Mouse (Mus musculus) heart, embryonic 12.5 days (tissue): ENCODE results near the gene Nin. TPM values are rescaled to one million over a fixed set of nuclear protein-coding genes. Genes with fewer than 3 reads are reported as not detected.
"Not testable (repeated sequence)": the region's sequence is repeated elsewhere in the genome, so short reads cannot be mapped to it uniquely, and the experiment has no call there.

Source experiments
- ATAC-seq: fragments of 200-750 bp; cut with Nextera tagmentation; 2 replicates; pipeline ENCODE4 v1.8.0; 2017; ENCODE audit warnings: moderate TSS enrichment, moderate library complexity; ENCODE audit not compliant: insufficient number of reproducible peaks, low FRiP score
- H3K27ac ChIP-seq: fragments of 300-500 bp; sonication (generic); 2 replicates; pipeline ENCODE4 v1.5.1; 2016; ENCODE audit warnings: mild to moderate bottlenecking, moderate library complexity; ENCODE audit not compliant: poor library complexity, severe bottlenecking
- H3K27me3 ChIP-seq: fragments of 300-500 bp; sonication (generic); replicated peaks from 2 replicates; pipeline ENCODE4 v1.6.1; 2016; ENCODE audit warnings: mild to moderate bottlenecking, moderate library complexity
- H3K36me3 ChIP-seq: fragments of 300-500 bp; sonication (generic); 2 replicates; pipeline ENCODE4 v1.6.1; 2016; ENCODE audit warnings: mild to moderate bottlenecking, moderate library complexity
- H3K4me1 ChIP-seq: fragments of 300-500 bp; sonication (generic); replicated peaks from 2 replicates; pipeline ENCODE4 v1.6.1; 2016; ENCODE audit warnings: mild to moderate bottlenecking
- H3K4me2 ChIP-seq: fragments of 300-500 bp; sonication (generic); 2 replicates; pipeline ENCODE4 v1.6.1; 2016; ENCODE audit warnings: mild to moderate bottlenecking, moderate library complexity
- H3K4me3 ChIP-seq: fragments of 300-500 bp; sonication (generic); 2 replicates; pipeline ENCODE4 v1.5.1; 2016; ENCODE audit warnings: mild to moderate bottlenecking
- H3K9ac ChIP-seq: fragments of 300-500 bp; sonication (generic); 2 replicates; pipeline ENCODE4 v1.6.1; 2016; ENCODE audit warnings: mild to moderate bottlenecking, moderate library complexity
- H3K9me3 ChIP-seq: fragments of 300-500 bp; sonication (generic); replicated peaks from 2 replicates; pipeline ENCODE4 v1.6.1; 2016; ENCODE audit warnings: mild to moderate bottlenecking, moderate library complexity
- WGBS: fragments of 180-500 bp; shearing (Covaris S2); methylation state at CpG from one replicate; pipeline ENCODE4 v1.1.7; 2016; 5-methylcytosine and 5-hydroxymethylcytosine counted together
- polyA plus RNA-seq: library from polyadenylated mRNA; unstranded; fragments of >200 nt; fragmentation: Nextera tagmentation; extraction: Ambion mirVana; gene quantifications from 2 replicates; pipeline ENCODE4 v1.2.1, GENCODE M21; 2016

Nin gene
- polyA plus RNA-seq = 10.4 and 11.4 TPM in 2 replicates

DNA sequence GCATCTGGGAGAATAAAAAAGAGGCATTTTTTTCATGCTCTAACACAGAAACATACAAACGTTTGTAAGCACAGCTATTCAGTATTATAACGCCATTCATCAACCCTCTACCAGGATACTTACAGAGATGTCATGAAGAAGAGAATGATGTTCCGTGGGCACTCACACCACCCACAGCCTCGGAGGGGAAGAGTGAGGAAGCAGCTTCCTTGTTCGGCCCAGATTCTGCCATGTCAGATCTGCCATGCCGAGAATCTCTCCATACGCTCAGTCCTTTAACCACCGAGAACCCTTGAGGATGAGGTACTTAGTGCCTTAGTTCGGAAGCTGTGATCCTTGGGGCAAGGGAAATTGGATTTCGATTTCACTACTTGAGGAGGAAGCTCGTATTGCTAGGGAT lies at the start of gene Nin:
Gene Nin, minus strand, starts transcription at position 367 of the 400 bp plus-strand sequence.
- Histone ChIP-seq H3K9ac (no peak within 1 kb of the TSS), H3K4me3 (no peak within 1 kb of the TSS), H3K36me3 (no peaks in the 10 kb centered on the region), H3K4me2 (no peak within 1 kb of the TSS), H3K4me1 (peaks cover 12% of the 10 kb centered on the region), H3K9me3 (no peaks in the 10 kb centered on the region), H3K27ac (no peak within 1 kb of the TSS), H3K27me3 (peaks cover 12% of the 10 kb centered on the region; the same call in 1 of the 2 replicates)
- 64% methylated on average over 11 of the region's 11 CpGs for WGBS
- no peak for ATAC-seq

DNA sequence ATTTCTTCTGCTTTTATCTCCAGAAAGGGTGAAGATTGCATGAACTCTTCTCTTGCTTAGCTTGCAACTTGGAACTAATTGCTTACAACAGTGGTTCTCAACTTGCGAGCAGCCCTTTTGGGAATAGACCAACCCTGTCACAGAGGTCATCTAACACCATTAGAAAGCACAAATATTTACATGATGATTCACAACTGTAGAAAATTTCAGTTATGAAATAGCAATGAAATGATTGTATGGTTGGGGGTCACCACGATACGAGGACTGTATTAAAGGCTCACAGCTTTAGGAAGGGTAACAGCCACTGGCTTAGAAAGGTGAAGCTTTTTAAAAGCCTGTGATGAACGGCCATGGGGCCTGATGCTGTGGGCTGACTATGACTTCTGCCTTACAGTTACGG lies 47.5 kb upstream of the Nin start:
- Histone ChIP-seq H3K27me3 (no peaks in the 10 kb centered on the region), H3K9ac (no peak overlapping the region), H3K4me3 (no peak overlapping the region), H3K27ac (no peak overlapping the region), H3K4me1 (no peaks in the 10 kb centered on the region), H3K9me3 (no peaks in the 10 kb centered on the region), H3K4me2 (no peak overlapping the region), H3K36me3 (no peaks in the 10 kb centered on the region)
- ATAC-seq = no peak
- 71% methylated on average over 5 of the region's 5 CpGs for WGBS

DNA sequence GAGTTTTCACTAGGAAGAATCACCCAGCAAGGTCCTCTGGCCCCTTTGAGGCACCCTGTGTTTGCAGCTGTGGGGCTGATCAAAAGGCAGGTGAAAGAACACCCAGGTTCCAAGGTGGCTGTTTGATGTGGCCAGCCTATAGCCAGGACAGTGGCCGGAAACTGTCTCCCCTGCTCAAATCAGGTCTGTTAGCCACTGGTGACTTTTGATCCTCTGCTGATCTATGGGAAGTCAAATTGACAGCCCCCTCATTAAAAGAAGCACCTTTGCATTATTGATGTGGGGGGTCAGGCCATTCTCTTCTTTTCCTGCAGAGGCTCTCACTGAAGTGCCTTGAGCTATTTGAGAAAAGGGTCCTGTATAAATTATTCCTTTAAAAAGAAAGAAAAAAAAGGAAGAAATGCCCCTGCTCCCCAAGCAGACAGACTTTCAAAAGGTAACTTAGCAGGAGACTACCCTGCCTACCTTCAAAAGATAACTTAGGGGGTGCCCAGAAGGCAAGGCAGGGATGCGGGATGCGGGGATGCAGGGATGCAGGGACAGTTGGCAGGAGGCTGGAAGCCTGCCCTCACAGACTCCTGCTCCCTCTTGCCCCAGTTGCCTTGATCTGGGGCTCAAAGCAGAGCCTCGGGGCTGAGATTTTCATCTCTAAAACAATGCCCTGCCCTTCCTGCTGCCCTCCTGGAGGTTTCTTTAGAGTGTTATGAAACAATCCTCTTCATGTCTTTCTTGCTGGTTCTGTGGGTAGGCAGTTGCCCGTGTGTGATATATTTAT lies 44.0 kb upstream of the Nin start:
- no peaks in the 10 kb centered on the region for H3K27me3 ChIP-seq
- no peak for ATAC-seq
- H3K36me3 ChIP-seq = no peaks in the 10 kb centered on the region
- no peak overlapping the region for H3K4me2 ChIP-seq
- no peaks in the 10 kb centered on the region for H3K9me3 ChIP-seq
- WGBS = 56% methylated on average over 5 of the region's 5 CpGs
- no peaks in the 10 kb centered on the region for H3K4me1 ChIP-seq
- no peak overlapping the region for H3K4me3 ChIP-seq
- H3K9ac ChIP-seq = no peak overlapping the region
- no peak overlapping the region for H3K27ac ChIP-seq

DNA sequence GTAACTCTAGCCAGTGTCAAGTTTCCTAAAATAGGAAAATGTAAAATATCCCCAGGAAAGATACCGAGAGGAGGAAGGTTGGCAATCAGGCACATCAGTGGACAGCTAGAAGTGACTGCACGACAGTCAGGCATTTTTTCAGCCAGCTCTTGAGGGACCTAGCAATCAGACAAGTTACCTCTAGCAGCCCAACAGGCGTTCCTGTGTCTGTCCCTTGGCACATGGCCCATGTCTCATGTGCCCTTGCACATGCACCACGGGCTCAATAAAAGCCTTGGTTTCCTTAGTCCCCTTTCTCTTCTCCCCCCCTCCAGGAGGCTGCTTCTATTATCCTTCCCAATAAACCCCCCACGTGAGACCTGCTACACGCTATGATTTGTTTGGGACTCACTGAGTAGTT lies 42.7 kb upstream of the Nin start:
- no peak overlapping the region for H3K27ac ChIP-seq

DNA sequence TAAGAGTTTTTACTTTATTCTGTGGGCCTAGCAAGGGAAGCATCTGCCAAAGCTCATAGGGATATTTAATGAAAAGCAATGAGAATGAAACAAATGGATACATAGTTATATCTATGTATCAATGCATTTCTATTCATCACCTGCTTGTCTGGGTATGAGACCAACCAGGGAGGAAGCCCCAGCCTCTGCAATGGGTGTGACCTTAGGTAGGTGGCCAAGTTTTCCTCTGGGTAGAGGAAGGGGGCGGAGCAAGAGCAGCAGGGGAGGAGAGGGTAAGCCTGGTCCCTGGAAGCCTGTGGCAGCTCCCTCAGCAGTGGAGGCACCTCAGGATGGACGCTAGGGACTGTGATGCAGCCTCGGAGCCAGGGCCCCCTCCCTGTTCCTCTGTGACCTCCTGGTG lies 40.3 kb upstream of the Nin start, which contains the start of gene Abhd12b:
Gene Abhd12b, plus strand, starts transcription at position 301 of the 400 bp plus-strand sequence.
- 0 out of 2 replicates have a peak, but pooled peaks cover 2% of the 10 kb centered on the region for H3K4me1 ChIP-seq
- no peak within 1 kb of the TSS for H3K4me3 ChIP-seq
- no peak within 1 kb of the TSS for H3K9ac ChIP-seq
- H3K9me3 ChIP-seq = no peaks in the 10 kb centered on the region
- 49% methylated on average over 3 of the region's 3 CpGs for WGBS
- no peak within 1 kb of the TSS for H3K27ac ChIP-seq
- no peak within 1 kb of the TSS for H3K4me2 ChIP-seq
- no peaks in the 10 kb centered on the region for H3K27me3 ChIP-seq
- no peaks in the 10 kb centered on the region for H3K36me3 ChIP-seq
- no peak for ATAC-seq

More for the DNA sequence above, 42.7 kb upstream of the Nin start:
- no peaks in the 10 kb centered on the region for H3K9me3 ChIP-seq
- H3K4me2 ChIP-seq = no peak overlapping the region
- H3K27me3 ChIP-seq = no peaks in the 10 kb centered on the region
- WGBS = 71% methylated on average over 6 of the region's 6 CpGs
- ATAC-seq = no peak
- H3K36me3 ChIP-seq = no peaks in the 10 kb centered on the region
- no peak overlapping the region for H3K4me3 ChIP-seq
- no peak overlapping the region for H3K9ac ChIP-seq
- no peaks in the 10 kb centered on the region for H3K4me1 ChIP-seq

DNA sequence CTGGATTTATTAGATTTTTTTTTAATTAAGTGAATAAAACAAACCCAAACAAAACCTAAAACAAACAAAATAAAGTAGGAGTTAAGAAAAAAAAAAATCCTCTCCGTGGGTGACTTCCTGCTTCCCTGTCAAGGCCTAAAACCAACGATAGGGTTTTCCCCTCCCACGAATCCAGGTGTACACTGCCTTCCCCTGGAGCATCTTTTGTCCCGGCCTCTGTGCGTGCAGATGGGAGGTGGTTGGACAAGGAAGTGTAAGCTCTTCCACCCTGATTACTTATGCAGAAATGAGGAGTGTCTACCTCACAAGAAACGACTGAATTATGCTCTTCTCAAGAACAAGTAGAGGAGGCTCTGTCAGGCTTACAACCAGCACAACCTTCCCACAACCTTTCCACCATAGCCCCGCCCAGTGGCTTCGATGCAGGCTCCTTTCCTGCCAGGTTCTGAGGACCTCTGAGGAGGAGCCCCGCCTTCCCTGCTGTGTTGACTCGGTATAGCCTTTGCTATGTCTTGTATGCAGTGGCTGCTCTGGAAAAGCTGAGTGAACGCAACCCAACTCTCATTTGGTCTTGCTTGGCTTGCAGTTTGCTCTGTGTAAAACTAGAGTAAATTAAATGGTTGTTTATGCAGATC lies 35.2 kb upstream of the Nin start:
- Histone ChIP-seq H3K27ac (no peak overlapping the region), H3K4me2 (peak overlapping the region; percentile 79), H3K36me3 (no peaks in the 10 kb centered on the region), H3K4me1 (peaks cover 13% of the 10 kb centered on the region), H3K4me3 (peak overlapping the region; percentile 48), H3K9ac (no peak overlapping the region), H3K27me3 (no peaks in the 10 kb centered on the region), H3K9me3 (no peaks in the 10 kb centered on the region)
- WGBS = 13% methylated on average over 11 of the region's 11 CpGs
- ATAC-seq = no peak

DNA sequence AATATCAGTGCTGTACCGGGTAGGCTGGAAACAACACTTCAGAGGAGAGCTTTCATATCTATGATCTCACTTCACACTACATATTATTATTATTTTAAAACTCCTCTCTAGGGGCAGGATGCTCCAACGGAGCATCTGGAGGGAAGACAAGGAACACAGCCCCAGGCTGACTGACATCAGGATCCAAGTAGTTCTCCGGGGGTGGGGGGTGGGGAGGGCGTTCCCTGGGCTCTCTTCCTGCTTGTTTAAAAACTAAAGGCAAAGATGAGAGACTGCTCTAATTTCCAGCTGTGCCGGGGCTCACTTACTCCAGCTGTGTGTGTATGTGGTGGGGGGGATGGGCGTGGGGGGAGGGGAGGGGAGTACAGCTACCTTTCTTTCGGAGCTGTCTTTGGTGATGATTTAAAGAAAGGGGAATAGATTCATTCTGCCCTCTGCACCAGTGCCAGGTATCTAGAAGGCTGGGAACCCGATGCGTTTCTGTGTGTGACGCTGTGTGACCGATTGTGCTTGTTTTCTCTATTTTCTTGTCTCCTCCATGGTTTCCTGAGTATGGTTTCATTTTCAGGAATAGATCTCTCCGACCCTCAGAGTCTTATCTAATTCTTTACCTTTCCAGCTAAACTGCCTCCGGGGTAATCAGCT lies 34.6 kb upstream of the Nin start:
- Histone ChIP-seq H3K9me3 (no peaks in the 10 kb centered on the region), H3K36me3 (no peaks in the 10 kb centered on the region), H3K27ac (no peak overlapping the region), H3K4me2 (peak overlapping the region; percentile 79), H3K4me3 (peak overlapping the region; percentile 48), H3K27me3 (no peaks in the 10 kb centered on the region), H3K4me1 (peaks cover 13% of the 10 kb centered on the region), H3K9ac (peak overlapping the region; percentile 70)
- WGBS = 8% methylated on average over 13 of the region's 13 CpGs
- no peak for ATAC-seq

DNA sequence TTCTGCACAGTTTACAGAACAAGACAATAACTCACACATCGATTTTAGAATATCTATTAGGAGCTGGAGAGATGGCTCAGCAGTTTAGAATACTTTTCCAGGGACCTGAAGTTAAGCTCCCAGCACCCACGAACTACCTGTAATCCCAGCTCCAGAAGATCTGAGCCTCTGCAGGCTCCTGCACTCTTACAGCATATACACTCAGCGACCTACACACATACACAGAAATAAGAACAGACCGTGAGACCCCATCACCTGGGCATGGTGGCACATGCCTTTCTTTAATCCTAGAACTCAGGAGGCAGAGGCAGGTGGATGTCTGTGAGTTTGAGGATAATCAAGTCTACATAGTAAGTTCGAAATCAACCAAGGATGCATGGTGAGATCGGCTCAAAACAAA lies 32.1 kb upstream of the Nin start:
- Histone ChIP-seq H3K9me3 (no peaks in the 10 kb centered on the region), H3K9ac (no peak overlapping the region), H3K27ac (no peak overlapping the region), H3K36me3 (no peaks in the 10 kb centered on the region), H3K4me2 (no peak overlapping the region), H3K4me3 (no peak overlapping the region), H3K27me3 (no peaks in the 10 kb centered on the region), H3K4me1 (peaks cover 13% of the 10 kb centered on the region)
- no peak for ATAC-seq
- WGBS = 87% methylated on average over 6 of the region's 6 CpGs

DNA sequence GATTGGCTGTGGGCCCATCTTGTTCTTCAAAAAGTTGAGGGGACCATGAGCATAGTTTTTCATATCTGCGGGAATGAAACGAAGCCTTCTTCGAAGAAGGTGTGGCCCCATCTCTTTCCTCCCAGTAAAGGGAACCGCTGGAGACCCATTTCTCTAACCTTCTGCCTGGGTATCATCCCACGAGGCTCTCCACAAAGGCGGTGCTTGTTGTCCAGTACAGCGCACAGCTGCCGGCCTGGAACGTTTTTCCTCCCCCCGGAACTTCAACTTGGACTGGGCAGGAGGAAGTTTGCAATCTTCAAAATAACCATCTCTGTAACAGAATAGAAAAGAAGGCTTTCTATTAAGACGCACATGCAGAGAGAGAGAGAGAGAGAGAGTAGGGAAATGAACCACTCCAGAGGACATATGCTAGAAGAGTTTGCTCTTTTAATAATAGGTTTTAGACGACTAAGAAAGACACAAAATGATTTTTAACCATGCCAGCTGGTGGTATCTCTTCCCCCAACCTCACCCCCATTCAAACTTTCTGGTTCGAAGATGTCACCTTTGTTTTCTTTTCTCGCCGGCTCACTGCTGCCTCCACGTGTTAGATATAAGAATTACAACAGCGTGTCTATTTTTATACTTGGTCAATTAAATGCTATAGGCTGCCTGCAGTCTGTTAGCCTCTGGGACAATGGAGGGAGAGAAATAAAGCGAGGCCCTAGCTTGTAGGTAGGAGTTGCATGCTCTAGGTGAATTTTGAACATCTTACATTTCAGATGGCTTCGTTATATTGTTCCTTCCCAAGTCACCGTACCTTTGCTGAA lies 31.3 kb upstream of the Nin start:
- Histone ChIP-seq H3K4me2 (no peak overlapping the region), H3K27me3 (no peaks in the 10 kb centered on the region), H3K9ac (no peak overlapping the region), H3K27ac (peak overlapping the region; percentile 72), H3K4me1 (peaks cover 13% of the 10 kb centered on the region), H3K9me3 (no peaks in the 10 kb centered on the region), H3K36me3 (no peaks in the 10 kb centered on the region), H3K4me3 (no peak overlapping the region)
- 45% methylated on average over 20 of the region's 20 CpGs for WGBS
- no peak for ATAC-seq

DNA sequence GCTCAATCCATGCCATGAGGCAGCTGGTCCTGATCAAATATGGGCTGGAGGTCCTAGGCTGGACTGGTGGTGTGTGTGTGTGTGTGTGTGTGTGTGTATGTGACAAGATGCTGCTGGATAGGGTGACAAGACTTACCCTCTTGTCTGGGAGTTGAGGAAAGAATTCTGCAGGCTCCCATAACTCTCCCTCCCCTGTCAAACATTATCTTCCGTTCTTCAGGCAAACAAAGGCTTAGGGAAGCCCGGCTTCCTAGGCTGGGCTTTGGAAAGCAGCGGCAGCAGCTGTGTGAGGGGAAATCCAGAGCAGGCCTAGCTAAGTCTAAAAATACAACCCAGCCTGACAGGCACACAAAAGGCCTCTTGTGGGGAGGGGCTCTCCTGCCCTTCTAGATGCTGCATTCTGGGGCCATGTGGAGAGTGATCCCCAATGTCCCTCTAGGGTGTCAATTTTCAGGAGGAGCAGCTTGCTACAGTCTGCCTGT lies 30.6 kb upstream of the Nin start:
- H3K27me3 ChIP-seq, H3K9me3 ChIP-seq, H3K4me3 ChIP-seq, H3K9ac ChIP-seq, H3K4me2 ChIP-seq, H3K36me3 ChIP-seq: not testable (repeated sequence)
- Histone ChIP-seq H3K4me1 (peaks cover 13% of the 10 kb centered on the region), H3K27ac (peak overlapping the region; percentile 72)
- 8% methylated on average over 3 of the region's 3 CpGs for WGBS
- peak; percentile 65 for ATAC-seq
